Mouse (Mus musculus) liver, embryonic 11.5 days (tissue): ENCODE results near the gene Fgfr2. TPM values are rescaled to one million over a fixed set of nuclear protein-coding genes. Genes with fewer than 3 reads are reported as not detected.

ENCODE experiments used
- ATAC-seq: fragments of 200-750 bp; cut with Nextera tagmentation; replicated peaks from 2 replicates; pipeline ENCODE4 v1.8.0; 2017; ENCODE audit warnings: moderate number of reproducible peaks, mild to moderate bottlenecking, moderate TSS enrichment, moderate library complexity; ENCODE audit not compliant: low FRiP score
- DNase-seq: peaks from one replicate; pipeline ENCODE4 v3.0.0-alpha.2; 2017; ENCODE audit warnings: low spot score
- H3K27ac ChIP-seq: fragments of 300-500 bp; sonication (generic); 2 replicates; pipeline ENCODE4 v1.5.1; 2014; ENCODE audit warnings: mild to moderate bottlenecking, low read depth, low read length, control low read depth
- H3K27me3 ChIP-seq: fragments of 300-500 bp; sonication (generic); replicated peaks from 2 replicates; pipeline ENCODE4 v1.6.1; 2014; ENCODE audit warnings: low read length, mixed read lengths; ENCODE audit not compliant: control insufficient read depth, insufficient read depth
- H3K36me3 ChIP-seq: fragments of 300-500 bp; sonication (generic); 2 replicates; pipeline ENCODE4 v1.6.1; 2014; ENCODE audit warnings: mild to moderate bottlenecking, low read length, moderate library complexity, mixed read lengths; ENCODE audit not compliant: control insufficient read depth, insufficient read depth
- H3K4me1 ChIP-seq: fragments of 300-500 bp; sonication (generic); replicated peaks from 2 replicates; pipeline ENCODE4 v1.6.1; 2014; ENCODE audit warnings: low read length, mixed read lengths; ENCODE audit not compliant: control insufficient read depth, insufficient read depth
- H3K4me2 ChIP-seq: fragments of 300-500 bp; sonication (generic); 2 replicates; pipeline ENCODE4 v1.6.1; 2014; ENCODE audit warnings: mild to moderate bottlenecking, control low read depth, moderate library complexity
- H3K4me3 ChIP-seq: fragments of 300-500 bp; sonication (generic); 2 replicates; pipeline ENCODE4 v1.5.1; 2014; ENCODE audit warnings: low read depth, low read length, control low read depth
- H3K9ac ChIP-seq: fragments of 300-500 bp; sonication (generic); 2 replicates; pipeline ENCODE4 v1.6.1; 2014; ENCODE audit warnings: low read depth, low read length, control low read depth
- H3K9me3 ChIP-seq: fragments of 300-500 bp; sonication (generic); 2 replicates; pipeline ENCODE4 v1.6.1; 2016; ENCODE audit warnings: low read length, inconsistent platforms, mixed read lengths; ENCODE audit not compliant: control insufficient read depth
- WGBS: fragments of 180-500 bp; shearing (Covaris S2); extraction: QIAGEN DNeasy Blood & Tissue Kit; methylation state at CpG from one replicate; pipeline ENCODE4 v1.1.7; 2014; 5-methylcytosine and 5-hydroxymethylcytosine counted together
- polyA plus RNA-seq: library from polyadenylated mRNA; unstranded; fragments of >200 nt; fragmentation: Nextera tagmentation; extraction: Ambion mirVana; gene quantifications from 2 replicates; pipeline ENCODE4 v1.2.1, GENCODE M21; 2014

Gene Fgfr2
- polyA plus RNA-seq, 1 experiment from 2014 or later: 32.6 TPM

DNA sequence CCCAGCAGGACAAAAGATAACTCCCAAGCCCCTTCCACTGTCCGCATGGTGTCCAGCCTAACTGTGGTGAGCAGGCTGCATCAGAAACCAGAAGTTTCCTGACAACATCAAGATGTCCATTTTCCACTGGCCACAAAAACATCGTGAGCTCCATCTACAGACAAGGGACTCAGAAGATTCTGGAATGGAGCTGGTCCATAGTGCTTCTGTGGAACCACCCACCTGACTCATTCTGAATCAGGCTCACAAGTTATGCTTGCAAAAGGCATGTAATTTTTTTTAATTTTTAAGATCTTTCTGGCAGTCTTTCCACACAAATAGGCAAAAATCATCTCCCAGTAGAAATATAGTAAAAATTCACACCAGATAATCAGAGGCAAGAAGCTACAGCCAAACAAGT is 2935.0 kb downstream of the Fgfr2 start:
- Histone ChIP-seq H3K27ac (no peak overlapping the region), H3K27me3 (no peaks in the 10 kb centered on the region), H3K9ac (no peak overlapping the region), H3K9me3 (no peaks in the 10 kb centered on the region), H3K4me2 (no peak overlapping the region), H3K4me3 (no peak overlapping the region), H3K36me3 (peaks cover 4% of the 10 kb centered on the region; the same call in 1 of the 2 replicates), H3K4me1 (no peaks in the 10 kb centered on the region)
- ATAC-seq (no peak), DNase-seq (no peak)
- WGBS: 80% methylated on average over 2 of the region's 2 CpGs

- no peak overlapping the region for H3K4me3 ChIP-seq
- WGBS: 79% methylated on average over 5 of the region's 5 CpGs
These were observed 2938.3 kb downstream of the Fgfr2 start for GRCm38 (mm10) chr7:130184864-130185263.

GRCm38 (mm10) chr7:130183960-130184359 is 2939.2 kb downstream of the Fgfr2 start:
- no peak overlapping the region for H3K4me2 ChIP-seq
- no peaks in the 10 kb centered on the region for H3K27me3 ChIP-seq
- H3K4me3 ChIP-seq: no peak overlapping the region
- WGBS: 86% methylated on average over 5 of the region's 5 CpGs
- 0 out of 2 replicates have a peak, but pooled peaks cover 2% of the 10 kb centered on the region for H3K4me1 ChIP-seq
- DNase-seq (no peak), ATAC-seq (no peak)
- no peak overlapping the region for H3K9ac ChIP-seq
- H3K9me3 ChIP-seq: no peaks in the 10 kb centered on the region
- H3K27ac ChIP-seq: no peak overlapping the region
- H3K36me3 ChIP-seq: peaks cover 4% of the 10 kb centered on the region; the same call in 1 of the 2 replicates

More at GRCm38 (mm10) chr7:130184864-130185263, 2938.3 kb downstream of the Fgfr2 start:
- ATAC-seq (no peak), DNase-seq (no peak)
- no peak overlapping the region for H3K9ac ChIP-seq
- H3K4me2 ChIP-seq: no peak overlapping the region
- peaks cover 4% of the 10 kb centered on the region; the same call in 1 of the 2 replicates for H3K36me3 ChIP-seq
- 0 out of 2 replicates have a peak, but pooled peaks cover 2% of the 10 kb centered on the region for H3K4me1 ChIP-seq
- H3K27me3 ChIP-seq: no peaks in the 10 kb centered on the region
- H3K27ac ChIP-seq: no peak overlapping the region
- H3K9me3 ChIP-seq: no peaks in the 10 kb centered on the region

GRCm38 (mm10) chr7:130182551-130182950 is 2940.6 kb downstream of the Fgfr2 start:
- H3K27me3 ChIP-seq: no peaks in the 10 kb centered on the region
- H3K4me2 ChIP-seq: peak overlapping the region; percentile 21; the same call in 1 of the 2 replicates
- ATAC-seq (no peak), DNase-seq (no peak)
- no peaks in the 10 kb centered on the region for H3K9me3 ChIP-seq
- no peak overlapping the region for H3K27ac ChIP-seq
- H3K36me3 ChIP-seq: peaks cover 4% of the 10 kb centered on the region; the same call in 1 of the 2 replicates
- no peak overlapping the region for H3K9ac ChIP-seq
- 0 out of 2 replicates have a peak, but pooled peaks cover 2% of the 10 kb centered on the region for H3K4me1 ChIP-seq
- 21% methylated on average over 18 of the region's 18 CpGs for WGBS
- H3K4me3 ChIP-seq: no peak overlapping the region

GRCm38 (mm10) chr7:130178991-130179390 is 2944.2 kb downstream of the Fgfr2 start:
- Histone ChIP-seq H3K4me3 (no peak overlapping the region), H3K27me3 (no peaks in the 10 kb centered on the region), H3K4me2 (no peak overlapping the region), H3K36me3 (peaks cover 2% of the 10 kb centered on the region; the same call in 1 of the 2 replicates), H3K9me3 (no peaks in the 10 kb centered on the region), H3K4me1 (0 out of 2 replicates have a peak, but pooled peaks cover 2% of the 10 kb centered on the region), H3K9ac (no peak overlapping the region), H3K27ac (no peak overlapping the region)
- no peak for ATAC-seq
- WGBS: 48% methylated on average over 3 of the region's 3 CpGs
- no peak for DNase-seq

DNA sequence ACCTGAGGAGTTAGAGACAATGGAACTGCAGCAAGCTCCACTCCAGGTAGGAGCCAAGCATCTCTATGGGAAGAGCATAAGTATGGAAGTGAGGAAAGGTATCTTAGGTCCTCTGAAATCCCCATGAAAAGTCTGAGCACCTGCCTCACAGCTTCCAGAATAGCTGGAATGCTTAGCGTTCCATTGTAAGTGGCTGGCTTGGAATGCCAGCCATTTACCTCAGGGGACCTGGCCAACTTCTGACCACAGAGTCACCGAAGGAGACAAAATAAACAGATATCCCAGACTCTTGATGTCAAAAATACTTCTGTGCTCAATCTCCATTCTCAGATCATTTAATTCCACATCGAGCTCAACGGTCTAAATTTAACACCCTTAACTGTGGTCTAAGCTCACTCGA is 2946.1 kb downstream of the Fgfr2 start:
- no peak overlapping the region for H3K9ac ChIP-seq
- H3K27me3 ChIP-seq: no peaks in the 10 kb centered on the region
- no peak overlapping the region for H3K27ac ChIP-seq
- H3K4me1 ChIP-seq: no peaks in the 10 kb centered on the region
- 76% methylated on average over 5 of the region's 5 CpGs for WGBS
- DNase-seq (no peak), ATAC-seq (no peak)
- no peaks in the 10 kb centered on the region for H3K9me3 ChIP-seq
- no peak overlapping the region for H3K4me3 ChIP-seq
- no peak overlapping the region for H3K4me2 ChIP-seq
- H3K36me3 ChIP-seq: no peaks in the 10 kb centered on the region; the same call in 1 of the 2 replicates

DNA sequence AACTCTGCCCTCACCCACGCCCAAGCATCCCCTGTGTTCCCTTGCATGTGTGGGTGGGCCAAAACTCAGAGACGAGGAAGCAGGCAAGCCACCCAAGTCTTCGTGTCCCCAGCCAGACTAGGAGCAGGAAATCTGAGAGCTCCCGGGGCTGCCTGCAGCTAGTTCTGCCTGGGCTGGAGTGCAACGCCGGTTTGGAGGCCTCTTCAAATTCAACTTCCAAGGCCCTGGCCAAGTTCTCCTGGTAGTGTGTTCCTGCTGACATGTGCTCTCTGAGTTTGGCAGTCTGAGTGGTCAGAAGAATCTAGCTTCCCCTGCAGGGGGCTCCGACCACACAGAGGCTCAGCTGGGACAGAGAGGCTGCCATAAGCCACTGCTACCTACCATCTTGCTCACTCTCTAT is 2948.6 kb downstream of the Fgfr2 start:
- Histone ChIP-seq H3K27me3 (no peaks in the 10 kb centered on the region), H3K36me3 (no peaks in the 10 kb centered on the region; the same call in 1 of the 2 replicates), H3K4me2 (no peak overlapping the region), H3K9ac (no peak overlapping the region), H3K27ac (no peak overlapping the region), H3K4me1 (no peaks in the 10 kb centered on the region), H3K4me3 (no peak overlapping the region), H3K9me3 (no peaks in the 10 kb centered on the region)
- DNase-seq: no peak
- 62% methylated on average over 7 of the region's 7 CpGs for WGBS
- ATAC-seq: no peak

GRCm38 (mm10) chr7:130173914-130174313 is 2949.2 kb downstream of the Fgfr2 start:
- no peaks in the 10 kb centered on the region; the same call in 1 of the 2 replicates for H3K36me3 ChIP-seq
- no peaks in the 10 kb centered on the region for H3K27me3 ChIP-seq
- H3K27ac ChIP-seq: no peak overlapping the region
- no peak overlapping the region for H3K4me3 ChIP-seq
- no peak overlapping the region for H3K9ac ChIP-seq
- no peak for ATAC-seq
- DNase-seq: no peak
- WGBS: 78% methylated on average over 5 of the region's 5 CpGs
- H3K9me3 ChIP-seq: no peaks in the 10 kb centered on the region
- H3K4me1 ChIP-seq: no peaks in the 10 kb centered on the region
- H3K4me2 ChIP-seq: no peak overlapping the region

DNA sequence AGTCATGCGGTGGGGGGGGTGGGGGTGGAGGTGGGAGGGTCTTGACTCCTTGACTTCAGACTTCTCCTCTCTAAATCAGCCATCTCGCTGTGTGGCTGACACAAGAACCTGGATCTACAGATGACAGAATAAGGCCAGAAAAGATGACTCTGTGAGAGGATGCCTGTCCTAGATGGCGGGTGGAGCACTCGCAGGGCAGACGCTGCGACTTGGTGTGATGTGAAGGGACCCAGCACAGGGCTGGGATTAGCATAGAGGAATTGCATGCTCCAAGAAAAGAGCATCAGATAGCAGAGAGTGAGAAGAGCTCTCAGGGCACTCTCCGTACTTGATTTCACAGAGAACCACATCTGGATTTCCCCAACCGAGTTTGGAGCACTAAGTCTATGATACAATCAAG is 2953.0 kb downstream of the Fgfr2 start:
- no peaks in the 10 kb centered on the region; the same call in 1 of the 2 replicates for H3K4me1 ChIP-seq
- no peak overlapping the region for H3K4me3 ChIP-seq
- ATAC-seq (no peak), DNase-seq (no peak)
- H3K9me3 ChIP-seq: no peaks in the 10 kb centered on the region
- no peak overlapping the region for H3K27ac ChIP-seq
- no peak overlapping the region for H3K4me2 ChIP-seq
- no peak overlapping the region for H3K9ac ChIP-seq
- no peaks in the 10 kb centered on the region for H3K27me3 ChIP-seq
- WGBS: 64% methylated on average over 8 of the region's 8 CpGs
- H3K36me3 ChIP-seq: no peaks in the 10 kb centered on the region; the same call in 1 of the 2 replicates
